Mouse (Mus musculus) embryo, embryonic 10 days (tissue): ENCODE measurements around the gene Cog6.

ENCODE experiments used
- DNase-seq: peaks from one replicate; pipeline ENCODE4 v3.0.0-alpha.2; 2015; ENCODE audit warnings: low spot score

Gene Cog6

DNA sequence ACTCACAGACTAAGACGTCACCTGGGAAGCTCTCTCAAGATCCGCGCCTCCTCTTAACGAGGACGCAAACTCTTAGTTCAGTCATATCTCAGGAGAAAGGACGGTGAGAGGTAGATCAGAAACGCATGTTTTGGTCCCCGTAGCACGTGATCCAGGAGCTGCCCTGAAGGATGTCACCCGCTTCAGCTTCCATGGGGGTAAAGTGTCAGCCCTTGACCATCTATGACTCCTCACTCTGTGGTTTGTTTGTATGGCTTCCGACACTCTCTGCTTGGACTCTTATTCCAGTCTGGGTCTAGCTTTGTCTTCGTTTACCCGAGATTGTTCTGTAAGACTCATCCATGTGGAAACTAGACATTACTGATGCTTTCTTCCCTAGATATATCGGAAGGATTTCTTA, 54.6 kb downstream of the Cog6 start:
- no peak for DNase-seq

DNA sequence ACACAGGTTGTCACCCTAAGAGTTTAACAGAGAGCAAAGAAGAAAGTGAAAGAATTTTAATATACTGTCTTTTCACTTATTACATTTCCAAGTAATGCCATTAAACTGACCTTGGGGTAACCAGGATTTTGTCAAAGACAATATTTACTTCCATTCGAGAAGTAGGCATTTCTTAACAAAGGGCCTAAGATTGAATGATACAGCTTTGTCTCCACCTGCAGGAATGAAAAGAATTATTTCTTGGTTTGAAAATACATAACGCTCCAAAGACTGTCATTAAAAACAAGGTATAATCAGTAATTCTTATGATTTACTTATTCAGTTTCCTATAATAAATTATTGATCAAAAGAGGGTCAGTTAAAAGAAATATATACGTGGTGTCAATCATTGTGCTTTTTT, 55.4 kb downstream of the Cog6 start:
- no peak for DNase-seq

DNA sequence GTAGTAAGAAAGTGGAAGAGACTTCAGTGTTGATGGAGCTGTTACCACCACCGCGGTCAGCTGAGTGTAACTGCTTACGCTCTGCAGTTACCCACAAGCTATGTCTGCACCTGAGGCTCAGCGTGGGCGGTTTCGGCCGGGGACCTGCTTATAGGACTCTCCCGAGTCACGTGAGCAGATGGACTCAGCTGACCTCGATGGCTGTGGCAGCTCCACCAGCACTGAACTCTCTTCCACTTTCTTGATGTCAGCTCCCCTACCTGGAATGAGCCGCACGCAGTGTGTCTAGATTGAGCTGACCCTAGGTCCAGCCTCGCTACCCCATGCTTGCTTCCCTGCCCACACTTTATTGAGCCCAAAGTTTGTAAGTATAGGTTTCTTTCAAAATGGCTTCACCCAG, 56.1 kb downstream of the Cog6 start:
- DNase-seq = no peak

DNA sequence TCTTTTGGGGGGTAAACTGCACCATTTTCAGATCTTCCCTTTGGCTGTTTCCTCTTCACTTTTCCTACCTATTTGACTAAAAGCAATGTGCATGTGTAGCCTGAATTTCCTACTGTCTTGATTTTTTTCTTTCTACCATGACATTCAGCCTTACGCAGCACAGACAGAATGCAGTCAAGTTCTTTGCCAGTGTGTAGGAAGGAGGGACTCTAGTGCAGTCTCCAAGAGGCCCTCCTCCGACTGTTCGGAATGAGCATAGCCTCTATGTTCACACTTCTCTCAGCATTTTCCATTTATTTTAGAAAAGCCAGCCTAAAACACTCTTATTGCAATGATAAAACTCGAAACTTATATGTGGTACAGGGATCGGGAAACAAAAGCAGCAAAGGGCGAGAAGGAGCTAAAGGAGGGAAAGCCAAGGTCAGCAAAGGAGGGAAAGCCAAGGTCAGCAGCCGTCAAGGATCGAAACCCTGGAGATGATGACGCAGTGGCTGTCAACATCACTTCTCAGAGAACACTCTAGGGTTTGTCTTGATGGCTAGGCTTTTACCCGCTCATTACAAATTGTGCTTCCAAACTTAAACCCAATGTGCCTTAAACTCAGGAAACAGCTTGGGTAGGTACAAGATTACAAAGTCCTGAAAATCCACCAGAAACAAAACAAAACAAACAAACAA, 58.5 kb downstream of the Cog6 start:
- DNase-seq = no peak

DNA sequence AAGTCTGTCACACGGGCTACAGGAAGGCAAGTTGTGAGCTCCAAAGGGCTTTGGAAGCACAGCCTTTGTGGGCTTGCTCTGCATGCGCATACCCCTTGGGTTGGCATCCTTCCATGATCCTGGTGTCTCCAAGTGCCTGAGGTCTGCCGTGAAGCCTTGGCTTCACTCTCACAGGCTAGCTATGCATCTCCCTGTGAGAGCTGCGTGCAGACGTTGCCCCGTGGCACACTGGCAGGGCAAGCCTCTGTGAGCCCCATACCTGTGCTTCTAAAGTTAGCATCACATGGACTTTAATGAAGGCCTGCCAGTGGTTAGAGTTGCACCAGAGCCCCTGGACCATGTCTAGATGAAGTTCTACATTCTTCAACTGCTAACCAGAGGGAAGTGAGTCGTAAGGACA, 59.2 kb downstream of the Cog6 start:
- no peak for DNase-seq

DNA sequence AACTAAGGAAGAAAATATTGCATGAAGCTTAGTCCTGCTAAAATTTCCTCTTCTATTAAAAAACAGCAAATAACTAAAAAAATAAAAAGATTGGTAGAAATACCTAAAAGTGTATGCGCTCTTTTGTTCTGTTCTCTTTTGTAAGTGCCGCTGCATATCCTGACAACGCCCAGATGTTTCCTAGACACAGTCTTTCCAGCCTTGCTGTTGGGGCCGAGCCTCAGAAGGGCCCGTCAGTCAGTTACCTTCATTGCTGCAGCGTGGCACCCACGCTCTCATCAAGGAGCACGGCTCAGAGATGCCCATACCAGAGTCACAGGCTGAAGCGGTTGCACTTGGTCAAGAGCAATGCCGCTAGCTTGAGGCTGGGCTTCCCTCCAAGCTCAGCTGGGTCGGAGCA, 60.8 kb downstream of the Cog6 start:
- DNase-seq = no peak

DNA sequence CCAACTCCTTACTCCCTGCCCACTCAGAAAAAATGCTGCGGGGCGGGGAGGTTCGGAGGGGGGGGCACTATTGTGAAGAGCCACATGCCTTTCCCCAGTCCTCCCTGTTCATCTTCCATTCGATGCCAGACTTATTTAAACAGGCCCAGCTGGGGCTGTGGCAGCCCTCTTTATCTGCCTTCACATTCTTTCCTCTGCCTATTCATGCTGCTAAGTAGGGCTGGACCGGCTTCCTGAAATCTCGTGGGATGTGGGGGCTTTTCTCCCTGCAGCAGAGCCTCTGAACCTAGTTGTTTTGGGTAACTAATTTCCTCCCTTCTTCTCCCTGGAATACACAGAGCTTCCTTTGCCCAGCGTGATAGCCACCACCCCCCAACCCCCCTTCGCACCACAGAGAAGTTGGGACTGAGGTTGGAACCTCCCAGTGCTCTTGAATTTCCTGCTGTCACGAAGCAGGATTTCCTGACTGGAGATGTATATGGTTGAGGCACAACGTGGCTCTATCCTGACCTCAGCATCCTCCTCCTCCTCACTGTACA, 61.5 kb downstream of the Cog6 start:
- peak; percentile 56 for DNase-seq

DNA sequence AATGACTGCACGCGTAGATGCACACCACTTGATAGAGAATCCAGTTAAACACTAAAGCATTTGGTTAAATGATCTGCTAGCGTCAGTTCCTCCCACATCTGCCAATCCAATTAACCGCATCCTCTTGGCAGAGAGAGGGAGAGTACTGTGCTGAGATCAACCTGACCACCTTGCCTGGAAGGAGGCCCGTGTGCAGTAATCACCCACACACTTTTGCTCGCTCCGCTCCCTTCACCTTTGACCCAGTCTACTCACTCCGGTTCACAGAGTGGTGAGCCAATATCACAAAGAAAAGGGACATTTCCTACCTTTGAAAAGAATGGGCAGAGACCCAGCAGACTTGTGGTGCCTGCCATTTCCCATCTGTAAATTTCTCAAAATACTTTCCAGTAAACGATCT, 62.4 kb downstream of the Cog6 start:
- no peak for DNase-seq

DNA sequence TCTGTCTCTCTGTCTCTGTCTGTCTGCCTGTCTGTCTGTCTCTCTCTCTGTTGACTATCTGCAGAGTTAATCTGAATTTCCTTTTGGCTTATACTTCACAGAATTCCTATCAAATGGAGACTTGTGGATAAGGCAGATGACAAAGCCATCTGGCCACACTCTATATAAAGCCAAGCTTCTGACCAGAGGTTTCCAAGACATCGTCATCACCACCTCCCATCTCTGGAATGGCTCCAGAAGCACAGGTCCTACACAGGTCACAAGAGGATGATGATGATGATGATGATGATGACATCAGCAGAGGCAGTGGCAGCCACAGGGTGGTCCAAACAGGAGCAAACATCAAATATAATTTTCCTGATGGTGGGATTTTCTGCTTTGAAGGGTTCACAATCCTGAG, 63.2 kb downstream of the Cog6 start:
- DNase-seq = no peak

DNA sequence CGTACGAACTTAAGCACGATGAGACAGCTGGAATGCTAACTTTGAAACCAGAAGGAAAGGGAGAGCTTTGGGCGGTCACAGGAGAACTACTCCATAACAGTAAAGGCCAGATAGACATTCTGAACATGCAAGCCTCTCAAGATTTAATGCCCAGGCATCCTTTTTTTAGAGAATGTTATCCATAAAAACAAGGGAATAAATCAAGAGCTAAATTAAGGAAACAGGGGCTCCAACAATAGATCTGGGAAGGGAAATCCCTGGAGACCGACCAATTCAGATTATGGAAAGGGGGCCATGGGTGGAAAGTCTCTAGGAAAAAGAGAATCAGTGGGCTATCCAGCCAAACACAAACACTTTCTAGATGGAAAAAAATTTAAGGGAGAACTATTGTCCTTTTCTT, 68.2 kb downstream of the Cog6 start:
- no peak for DNase-seq

DNA sequence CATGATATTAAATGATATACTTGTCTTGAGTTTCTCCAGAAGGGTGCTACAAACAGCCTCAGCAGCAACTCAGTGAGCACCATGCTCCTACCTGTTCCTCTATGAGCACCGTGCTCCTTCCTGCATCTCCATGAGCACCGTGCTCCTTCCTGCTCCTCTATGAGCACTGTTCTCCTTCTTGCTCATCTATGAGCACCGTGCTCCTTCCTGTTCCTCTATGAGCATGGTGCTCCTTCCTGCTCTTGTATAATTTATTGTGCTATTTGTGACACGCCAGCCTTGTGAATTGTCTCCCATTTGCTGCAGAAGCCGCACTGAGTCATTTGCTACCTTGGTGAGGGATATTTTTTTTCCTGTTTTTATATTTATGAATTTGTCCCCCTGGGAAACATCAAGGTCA, 69.6 kb downstream of the Cog6 start:
- no peak for DNase-seq

DNA sequence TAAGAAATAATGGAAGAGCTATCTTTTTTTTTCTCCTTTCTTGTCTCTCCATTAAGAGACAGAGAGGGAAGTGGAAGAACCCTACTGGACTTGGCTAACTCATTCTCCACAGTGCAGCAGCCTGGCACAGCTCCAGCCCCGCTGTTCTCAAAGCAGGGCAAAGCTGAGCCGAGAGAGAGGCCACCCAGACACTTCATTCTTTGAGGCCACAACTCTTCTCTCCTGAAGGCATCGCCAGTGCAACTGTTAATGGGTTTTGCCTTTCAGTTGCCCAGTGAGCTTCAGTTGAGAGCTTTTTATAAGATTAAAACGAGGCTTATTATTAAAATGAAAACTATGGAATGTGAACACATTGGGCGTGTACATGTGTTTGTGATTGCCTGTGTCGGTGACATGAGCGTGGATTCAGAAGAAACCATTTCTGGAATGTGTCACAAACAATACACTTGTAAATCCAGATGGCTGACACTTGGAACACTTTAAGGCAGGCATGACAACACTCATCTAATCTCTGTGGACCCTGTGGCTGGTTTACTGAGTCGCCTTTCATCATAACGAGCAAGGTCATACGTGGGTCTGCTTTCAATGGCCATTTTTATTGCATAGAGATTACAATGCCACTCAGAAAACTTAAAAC, 76.1 kb downstream of the Cog6 start:
- no peak for DNase-seq

DNA sequence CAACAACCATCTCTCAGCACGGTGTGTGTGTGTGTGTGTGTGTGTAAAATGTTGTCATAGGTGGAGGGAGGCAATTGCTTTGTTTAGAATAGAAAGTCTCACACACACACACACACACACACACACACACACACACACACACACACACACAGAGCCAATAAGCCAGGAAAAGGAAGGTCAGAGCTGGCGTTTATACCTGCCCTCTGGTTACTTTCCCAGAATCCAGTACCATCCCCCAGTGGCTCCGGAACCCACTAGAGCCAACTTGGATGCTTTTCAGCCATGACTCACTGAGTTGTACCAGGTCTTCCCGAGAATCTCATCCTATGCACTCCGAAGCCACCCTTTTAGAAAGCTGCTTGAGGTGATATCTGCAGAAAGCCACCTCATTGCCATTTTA, 78.6 kb downstream of the Cog6 start:
- no peak for DNase-seq

DNA sequence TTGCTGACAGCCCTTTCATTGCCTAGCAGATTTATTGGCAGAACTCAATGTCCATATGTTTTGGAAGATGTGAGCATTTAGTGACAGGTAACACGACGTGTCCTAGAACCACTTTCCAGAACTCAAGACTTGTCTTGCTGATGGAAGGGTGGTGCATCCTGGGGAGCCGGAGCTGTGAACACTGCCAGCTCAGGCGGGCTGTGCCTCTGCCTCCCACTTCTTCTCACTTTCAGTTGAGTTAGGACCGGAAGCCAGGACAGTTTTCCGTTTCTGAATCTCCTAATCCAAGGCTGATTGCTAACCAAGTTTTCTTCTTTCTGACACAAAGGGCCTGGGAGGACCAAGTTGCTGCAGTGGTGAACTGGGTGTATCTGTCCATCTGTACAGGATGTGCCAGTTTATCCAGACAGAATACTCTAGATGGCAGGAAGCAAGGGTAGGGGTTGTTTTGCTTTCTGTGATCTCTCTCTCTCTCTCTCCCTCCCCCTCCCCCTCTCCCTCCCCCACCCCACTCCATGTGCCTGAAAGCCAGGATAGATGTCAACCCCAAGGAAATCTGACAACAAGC, 79.2 kb downstream of the Cog6 start:
- no peak for DNase-seq

DNA sequence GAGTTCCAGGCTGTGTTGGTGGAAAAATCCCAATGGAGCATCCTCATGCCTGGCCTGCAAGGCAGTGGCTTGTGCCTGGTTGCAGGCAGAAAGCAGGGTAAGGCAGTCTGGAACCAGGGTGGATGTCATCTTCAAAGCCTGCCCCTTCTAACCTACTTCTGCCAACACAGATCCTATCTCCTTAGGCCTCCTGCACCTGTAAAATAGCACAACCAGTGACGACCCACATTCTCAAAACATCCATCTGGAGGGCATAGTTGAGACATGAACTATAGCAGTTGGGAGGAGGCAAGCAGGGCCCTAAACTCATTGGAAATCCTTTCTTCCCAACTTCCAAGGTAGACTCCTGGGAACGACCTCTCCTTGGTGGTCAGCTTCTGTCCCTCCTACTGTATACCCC, 85.1 kb downstream of the Cog6 start:
- no peak for DNase-seq
